Mouse (Mus musculus) thymus, postnatal 25 days (tissue): ENCODE data around the gene Tbc1d25.

Source experiments
- DNase-seq: peaks from one replicate; pipeline ENCODE4 v3.0.0; 2022

The Tbc1d25 gene

GRCm38 (mm10) chrX:8175504-8176385, at the start of gene Tbc1d25:
TSS of gene Tbc1d25 (minus strand) at chrX:8176181.
- peak; percentile 84 for DNase-seq

- no peak for DNase-seq
Observed at GRCm38 (mm10) chrX:8223473-8223872, 47.5 kb upstream of the Tbc1d25 start.

GRCm38 (mm10) chrX:8222678-8223421, 46.9 kb upstream of the Tbc1d25 start:
- no peak for DNase-seq

DNA sequence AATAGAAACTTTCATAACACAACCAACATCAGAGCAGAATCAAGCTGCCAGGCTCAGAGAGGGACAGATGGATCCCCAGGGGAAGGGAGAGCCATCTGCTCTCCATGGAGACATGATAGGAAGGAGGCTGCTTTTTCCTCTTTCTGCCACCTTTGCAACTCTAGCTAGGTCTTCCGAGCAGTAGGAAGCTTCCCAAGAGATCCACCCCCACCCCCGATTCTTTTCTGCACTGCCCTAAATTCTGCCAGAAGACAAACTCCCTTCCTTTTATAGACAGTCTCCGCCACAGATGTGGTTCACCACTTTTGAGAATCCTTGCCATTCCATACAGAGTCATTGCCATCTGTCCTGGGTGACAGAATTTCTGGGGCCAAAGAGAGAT, 46.3 kb upstream of the Tbc1d25 start:
- no peak for DNase-seq

DNA sequence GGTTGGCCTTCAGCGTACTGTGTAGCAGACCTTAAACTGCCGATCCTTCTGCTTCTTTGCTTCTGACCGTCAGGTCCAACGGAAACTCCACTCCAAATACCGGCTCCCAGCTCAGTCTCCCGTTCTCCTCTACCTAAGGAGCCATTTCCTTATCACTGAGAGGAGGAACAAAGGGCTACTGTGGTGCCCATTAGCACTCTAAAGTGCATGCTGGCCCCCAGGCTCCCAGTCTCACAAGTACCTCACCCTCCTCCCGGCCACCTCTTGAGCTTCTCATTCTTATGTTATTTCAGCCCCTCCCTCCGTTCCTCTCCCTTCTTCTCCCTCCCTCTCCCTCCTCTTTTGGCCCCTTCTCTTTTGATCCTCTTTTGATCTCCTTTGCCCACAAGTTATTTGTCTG, 43.7 kb upstream of the Tbc1d25 start:
- no peak for DNase-seq

- DNase-seq: no peak
Observed at GRCm38 (mm10) chrX:8218114-8218513, 42.1 kb upstream of the Tbc1d25 start.

- DNase-seq: no peak
Observed at GRCm38 (mm10) chrX:8217383-8217782, 41.4 kb upstream of the Tbc1d25 start.

DNA sequence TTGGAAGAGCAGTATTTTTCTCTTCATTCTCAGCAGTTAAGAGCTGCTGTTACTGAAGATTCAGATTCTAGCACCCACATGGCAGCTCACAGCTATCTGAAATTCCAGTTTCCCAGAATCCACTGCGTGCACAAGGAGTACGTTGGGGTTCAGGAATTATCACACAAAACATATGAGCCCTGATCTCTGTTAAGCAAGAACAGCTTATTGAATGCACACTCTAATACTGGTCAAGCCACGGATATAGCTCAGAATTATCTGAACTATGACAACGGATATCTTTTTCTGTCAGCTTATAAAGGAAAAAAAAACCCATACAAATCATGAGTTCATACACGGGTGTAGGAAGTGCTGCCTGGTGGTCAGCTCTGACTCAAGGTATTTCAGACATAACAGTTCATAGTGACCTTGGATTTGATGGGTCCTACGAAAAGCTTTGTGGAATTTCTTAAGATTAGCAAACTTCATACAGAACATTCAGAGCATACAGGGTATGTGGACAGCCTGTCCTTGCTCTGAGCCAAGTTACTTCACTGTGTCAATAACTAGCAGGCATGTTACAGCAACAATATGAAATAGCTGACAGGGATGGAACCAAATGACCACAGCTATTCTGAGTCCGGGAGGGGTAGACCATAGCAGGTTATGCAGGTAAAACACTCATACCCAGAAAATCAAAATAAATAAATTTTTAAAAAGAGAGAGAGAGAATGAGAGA, 35.7 kb upstream of the Tbc1d25 start:
- no peak for DNase-seq

GRCm38 (mm10) chrX:8209720-8210119, 33.7 kb upstream of the Tbc1d25 start:
- DNase-seq: no peak

DNA sequence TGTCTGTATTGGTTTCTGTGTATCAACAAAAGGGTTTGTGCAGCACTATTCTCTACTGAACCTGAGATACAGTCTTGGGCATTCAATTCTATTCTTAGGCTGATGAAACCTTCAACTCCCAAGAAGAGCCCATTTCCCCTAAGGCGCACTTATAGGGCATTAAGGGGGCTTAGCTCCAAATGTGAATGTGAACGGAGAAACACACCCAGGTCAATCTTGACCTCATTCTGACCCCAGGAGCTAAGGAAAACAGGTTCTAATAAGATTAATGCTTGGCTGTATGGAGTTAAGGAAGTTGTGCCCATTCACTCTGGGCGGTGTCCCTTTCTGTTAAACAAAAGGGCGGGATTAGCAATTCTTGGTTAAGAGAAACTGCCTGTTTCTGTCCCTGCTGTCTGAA, 31.2 kb upstream of the Tbc1d25 start:
- no peak for DNase-seq

GRCm38 (mm10) chrX:8206694-8207197, 30.8 kb upstream of the Tbc1d25 start:
- DNase-seq: no peak

DNA sequence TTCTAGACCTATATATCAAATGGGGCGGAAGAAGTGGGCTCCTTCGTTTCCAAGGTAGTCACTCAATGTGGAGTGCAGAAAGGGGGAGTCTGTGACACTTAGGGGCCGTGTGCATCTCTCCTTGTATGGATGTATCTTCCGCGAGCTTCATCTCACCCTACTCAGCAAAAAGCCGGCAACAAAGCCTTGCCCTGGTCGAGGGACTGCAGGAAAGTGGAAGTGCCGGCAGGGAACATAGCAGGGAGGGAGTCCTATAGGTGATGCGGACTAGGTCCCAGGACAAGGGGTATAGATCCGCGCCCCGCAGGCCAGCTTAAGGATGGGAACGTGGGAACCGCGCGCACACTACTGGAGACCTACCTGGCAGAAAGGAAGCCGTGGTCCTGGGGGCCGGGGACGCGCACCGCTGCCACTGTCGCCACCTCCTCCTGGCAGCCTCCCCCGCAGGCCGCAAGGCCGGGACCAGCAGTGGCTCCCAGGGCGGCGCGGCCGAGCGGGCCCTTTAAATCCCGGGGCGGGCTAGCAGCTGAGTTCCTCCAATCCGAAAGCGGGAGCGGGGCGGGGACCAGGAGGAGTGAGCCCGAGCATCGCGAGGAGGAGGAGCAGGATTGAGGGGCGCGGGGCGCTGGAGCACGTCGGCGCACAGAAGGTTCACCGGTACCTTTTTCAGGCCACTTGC, 30.2 kb upstream of the Tbc1d25 start, which contains the start of gene Porcn:
TSS of gene Porcn (minus strand) at position 511 of the 679 bp plus-strand sequence.
- peak; percentile 49 for DNase-seq

GRCm38 (mm10) chrX:8205551-8205950, 29.6 kb upstream of the Tbc1d25 start:
- no peak for DNase-seq

- no peak for DNase-seq
Observed at GRCm38 (mm10) chrX:8205088-8205487, 29.1 kb upstream of the Tbc1d25 start.

DNA sequence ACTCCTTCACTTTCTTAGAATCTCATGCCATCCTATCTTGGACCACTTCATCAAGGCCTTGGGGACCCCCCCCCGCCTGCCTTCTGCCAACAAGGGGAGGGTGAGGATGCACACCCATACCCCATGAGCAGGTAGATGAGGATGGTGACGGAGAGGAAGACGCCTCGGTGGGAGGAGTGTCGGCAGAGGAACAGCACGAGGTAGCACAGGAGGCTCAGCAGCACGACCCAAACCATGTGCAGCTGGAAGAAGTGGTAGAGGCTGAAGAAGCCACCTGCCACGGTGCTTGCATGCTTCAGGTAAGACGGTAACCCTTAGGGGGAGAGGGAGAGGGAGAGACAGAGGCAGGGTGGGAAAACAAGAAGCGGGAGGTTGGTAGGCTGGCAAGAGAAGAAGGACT, 28.1 kb upstream of the Tbc1d25 start:
- no peak for DNase-seq

GRCm38 (mm10) chrX:8203105-8203504, 27.1 kb upstream of the Tbc1d25 start:
- DNase-seq: no peak

DNA sequence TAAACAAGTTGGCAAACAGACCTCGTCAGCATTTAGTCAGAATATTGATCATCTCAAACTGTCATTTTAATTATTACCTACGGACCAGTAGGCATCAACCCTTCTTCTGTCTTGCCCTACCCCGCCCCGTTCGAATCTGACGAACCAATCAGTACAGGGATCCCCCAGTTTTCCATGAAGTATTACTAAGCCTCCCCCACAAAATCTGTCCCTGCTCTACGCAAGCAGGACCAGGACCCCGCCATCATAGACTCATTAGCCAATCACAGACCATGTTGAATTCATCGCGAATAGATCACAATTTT, 17.4 kb upstream of the Tbc1d25 start, which contains the start of gene Ebp:
TSS of gene Ebp (minus strand) at position 94 of the 305 bp plus-strand sequence.
- no peak for DNase-seq

- peak; percentile 78 for DNase-seq
Observed at GRCm38 (mm10) chrX:8192640-8193418, 16.8 kb upstream of the Tbc1d25 start.

DNA sequence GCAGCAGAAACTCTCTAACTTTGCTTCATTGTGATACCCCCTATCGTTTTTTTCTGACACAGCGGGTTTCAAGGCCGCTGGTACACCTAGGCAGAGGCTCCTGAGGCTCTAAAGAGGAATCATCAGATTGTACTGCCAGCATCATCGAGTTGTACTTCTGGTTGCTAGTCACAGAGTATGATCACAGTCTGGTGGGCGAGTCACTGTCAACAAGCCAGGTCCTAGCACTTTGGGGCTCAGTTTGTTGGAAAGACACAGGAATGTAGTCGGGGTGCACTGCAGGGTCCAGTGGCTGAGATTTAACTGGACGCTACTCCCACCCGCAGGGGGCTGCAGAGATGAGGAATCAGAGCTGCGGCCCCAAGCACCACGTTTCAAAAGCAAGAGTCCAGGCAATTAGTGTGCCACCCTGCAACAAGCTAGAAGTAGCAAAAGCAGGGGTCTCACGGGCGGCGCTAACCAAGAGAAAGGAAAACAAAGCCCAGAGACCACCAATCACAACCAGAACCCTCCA, 16.2 kb upstream of the Tbc1d25 start:
- DNase-seq: no peak

GRCm38 (mm10) chrX:8182871-8183540, 7.0 kb upstream of the Tbc1d25 start:
- DNase-seq: no peak

GRCm38 (mm10) chrX:8179646-8180045, 3.7 kb upstream of the Tbc1d25 start:
- DNase-seq: no peak
